Mouse (Mus musculus): ENCODE measurements around the gene Plb1. TPM values are rescaled to one million over a fixed set of nuclear protein-coding genes. Genes with fewer than 3 reads are reported as not detected.

Plb1 gene
- total RNA-seq, 2 experiments from 2014 or later: 0.84 to 1.1 TPM

DNA sequence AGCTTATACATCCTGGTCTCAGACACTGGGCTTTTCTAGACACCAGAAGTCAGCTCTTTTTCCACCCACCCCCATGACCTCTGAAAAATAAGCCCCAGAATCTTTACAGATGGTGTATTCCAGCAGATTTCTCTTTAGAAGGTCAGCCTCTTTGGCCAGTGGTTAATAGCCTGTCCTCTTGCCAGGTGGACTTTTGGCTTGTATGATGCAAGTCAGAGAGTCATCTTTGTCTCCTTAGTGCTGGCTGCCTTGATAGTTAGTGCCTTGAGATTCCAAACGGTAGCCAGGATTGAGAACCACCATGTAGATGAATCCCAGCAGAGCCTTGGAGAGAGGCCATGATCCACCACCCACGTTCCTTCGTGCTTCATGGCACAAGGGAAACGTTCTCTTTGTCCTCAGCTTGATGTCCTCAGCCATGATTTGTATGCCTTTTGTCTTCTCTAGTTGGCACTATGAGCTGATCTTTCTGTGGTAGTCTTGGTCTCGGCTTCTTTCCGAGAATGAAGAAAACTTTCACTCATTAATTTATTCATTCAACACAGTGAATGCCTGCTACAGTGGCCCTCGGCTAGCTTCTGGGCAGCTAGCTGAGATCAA lies 10.9 kb downstream of the Plb1 start:
- DNase-seq (ENCODE audit: low spot score in 2 of 2): peak in 1 of 2 experiments; percentile 10

DNA sequence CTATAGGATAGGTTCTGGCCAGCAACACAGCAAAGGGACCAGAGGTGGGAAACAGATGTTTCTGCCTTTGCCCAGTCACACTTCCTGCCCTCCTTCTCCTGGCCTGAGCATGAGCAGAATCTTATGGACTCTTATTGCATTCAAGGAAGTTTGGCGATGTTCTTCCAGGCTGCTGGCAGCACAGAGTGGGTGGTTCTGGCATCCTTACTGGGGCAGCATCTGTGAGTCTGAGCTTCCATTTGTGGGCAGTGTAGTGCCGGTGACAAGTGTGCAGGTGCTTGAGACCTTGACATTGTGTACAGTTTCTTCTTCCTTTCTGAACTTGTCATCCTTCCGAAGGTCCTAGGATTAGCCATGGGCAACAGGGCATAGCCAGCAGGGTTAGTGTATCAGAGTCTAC lies 12.9 kb downstream of the Plb1 start:
- DNase-seq (ENCODE audit: low spot score in 2 of 2): peak; percentile 8 to 38

- DNase-seq (ENCODE audit: low spot score in 2 of 2): no peak
Measured at GRCm38 (mm10) chr5:32260751-32261150, 28.2 kb downstream of the Plb1 start.

- DNase-seq (ENCODE audit: low spot score in 2 of 2): no peak
Measured at GRCm38 (mm10) chr5:32261251-32261650, 28.7 kb downstream of the Plb1 start.

- DNase-seq (ENCODE audit: low spot score in 2 of 2): no peak
Measured at GRCm38 (mm10) chr5:32262534-32262933, 30.0 kb downstream of the Plb1 start.

DNA sequence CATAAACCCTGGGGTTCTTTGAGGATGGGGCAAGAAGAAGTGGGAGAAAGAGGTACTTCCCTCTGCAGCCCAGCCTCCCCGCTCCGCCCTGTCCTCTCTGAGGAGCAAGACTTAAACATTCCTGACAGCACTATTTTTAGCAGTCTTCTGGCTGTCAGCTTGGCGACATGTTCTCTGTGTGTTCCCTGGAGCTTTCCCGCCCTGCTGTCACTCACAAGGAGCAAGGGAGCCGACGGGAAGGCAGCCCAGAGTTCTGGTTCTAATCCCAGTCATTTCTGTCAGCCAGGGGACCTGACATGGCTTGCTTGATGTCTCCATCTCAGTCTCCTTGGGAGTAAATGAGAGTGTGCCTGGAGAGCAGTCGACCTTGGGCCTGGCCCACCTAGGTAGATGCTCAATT lies 40.0 kb downstream of the Plb1 start:
- DNase-seq (ENCODE audit: low spot score in 2 of 2): peak in 1 of 2 experiments; percentile 57

- DNase-seq (ENCODE audit: low spot score in 2 of 2): no peak
Measured at GRCm38 (mm10) chr5:32278000-32278694, 45.6 kb downstream of the Plb1 start.

DNA sequence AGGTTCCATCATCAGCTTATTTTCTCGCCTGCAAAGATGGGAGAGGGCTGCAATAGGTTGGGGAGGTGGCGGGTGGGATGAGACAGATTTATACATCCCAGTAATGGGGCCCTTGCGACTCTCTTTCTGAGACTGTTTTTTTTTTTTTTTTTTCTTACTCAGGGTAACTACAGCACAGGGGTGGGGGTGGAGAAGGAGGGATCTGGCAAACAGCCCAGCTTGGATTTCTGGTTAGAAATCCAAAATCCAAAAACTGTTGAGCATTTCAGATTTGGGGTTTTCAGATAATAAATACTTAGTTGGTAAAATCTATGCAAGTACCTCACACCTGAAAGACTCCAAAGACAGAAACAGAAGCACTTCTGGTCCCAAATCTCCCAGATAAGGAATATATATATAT lies 47.6 kb downstream of the Plb1 start:
- DNase-seq (ENCODE audit: low spot score in 2 of 2): peak in 1 of 2 experiments; percentile 57

- no peak for DNase-seq (ENCODE audit: low spot score in 2 of 2)
Measured at GRCm38 (mm10) chr5:32282345-32282744, 49.8 kb downstream of the Plb1 start.

GRCm38 (mm10) chr5:32283457-32283856 lies 50.9 kb downstream of the Plb1 start:
- no peak for DNase-seq (ENCODE audit: low spot score in 2 of 2)

- DNase-seq (ENCODE audit: low spot score in 2 of 2): no peak
Measured at GRCm38 (mm10) chr5:32286315-32286714, 53.8 kb downstream of the Plb1 start.

- no peak for DNase-seq (ENCODE audit: low spot score in 2 of 2)
Measured at GRCm38 (mm10) chr5:32288021-32288420, 55.5 kb downstream of the Plb1 start.

- DNase-seq (ENCODE audit: low spot score in 2 of 2): no peak
Measured at GRCm38 (mm10) chr5:32291316-32291715, 58.8 kb downstream of the Plb1 start.

DNA sequence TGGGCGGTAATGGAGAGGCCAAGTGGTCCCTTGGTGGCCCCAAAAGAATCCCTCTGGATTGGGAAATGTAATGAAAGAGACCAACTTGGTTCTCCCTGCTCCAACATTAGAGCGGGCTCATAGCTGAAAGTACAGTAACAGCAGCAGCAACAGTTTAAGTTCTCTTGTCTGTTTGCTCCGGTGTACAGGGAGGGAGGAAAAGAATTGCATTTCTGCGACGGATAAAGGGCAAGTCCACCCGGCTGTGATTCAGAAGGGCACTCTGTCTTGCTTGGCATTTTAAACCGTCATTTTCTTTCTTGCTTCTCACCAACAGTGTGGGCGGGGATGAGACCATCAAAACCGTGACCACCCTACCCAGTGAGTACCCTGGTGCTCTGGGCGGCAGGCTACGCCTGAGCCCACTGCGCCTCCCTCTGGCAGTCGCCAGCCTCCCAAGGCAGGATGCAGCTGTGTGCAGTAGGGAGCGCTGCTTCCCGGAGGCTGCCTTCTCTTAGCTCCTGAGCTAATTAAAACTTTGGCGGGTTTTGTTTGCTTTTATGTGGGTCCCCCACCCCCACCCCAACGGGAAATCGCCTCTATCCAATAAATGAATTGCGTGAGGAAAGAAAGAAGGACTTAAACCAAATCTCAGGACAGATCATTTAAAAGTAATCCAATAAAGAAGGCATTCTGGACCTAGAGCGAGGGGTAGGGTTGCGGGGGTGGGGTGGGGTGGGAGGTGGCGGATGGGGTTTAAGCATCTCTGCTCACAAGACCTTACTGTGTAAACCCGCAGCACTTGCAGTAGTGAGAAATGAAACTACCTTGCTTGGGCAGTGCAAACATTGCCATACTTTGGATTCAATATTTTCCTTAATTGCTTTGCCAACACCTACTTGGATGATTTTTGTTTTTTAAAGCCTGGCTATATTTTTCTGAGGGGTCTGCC lies 70.7 kb downstream of the Plb1 start:
- DNase-seq (ENCODE audit: low spot score in 2 of 2): peak; percentile 40 to 69

GRCm38 (mm10) chr5:32307106-32307505 lies 74.6 kb downstream of the Plb1 start:
- no peak for DNase-seq (ENCODE audit: low spot score in 2 of 2)

DNA sequence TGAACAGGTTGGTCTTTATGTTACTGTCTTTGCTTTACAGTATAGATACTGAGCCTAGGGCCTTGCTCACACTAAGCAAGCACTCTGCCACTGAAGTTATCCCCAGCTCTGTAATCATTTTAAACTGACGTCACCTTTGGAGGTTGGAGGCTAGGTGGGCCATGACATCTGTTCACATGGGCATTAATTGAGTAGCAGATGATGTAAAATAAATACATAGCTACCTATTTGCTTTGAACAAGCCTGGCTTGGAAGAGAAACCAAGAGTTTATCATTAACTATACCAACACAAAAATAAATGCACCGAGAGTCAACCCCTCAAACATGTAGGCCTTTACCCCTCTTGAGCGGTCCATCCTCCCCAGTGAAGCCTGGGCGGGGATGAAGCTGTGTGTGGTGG lies 76.1 kb downstream of the Plb1 start:
- DNase-seq (ENCODE audit: low spot score in 2 of 2): no peak

- no peak for DNase-seq (ENCODE audit: low spot score in 2 of 2)
Measured at GRCm38 (mm10) chr5:32309714-32310113, 77.2 kb downstream of the Plb1 start.

DNA sequence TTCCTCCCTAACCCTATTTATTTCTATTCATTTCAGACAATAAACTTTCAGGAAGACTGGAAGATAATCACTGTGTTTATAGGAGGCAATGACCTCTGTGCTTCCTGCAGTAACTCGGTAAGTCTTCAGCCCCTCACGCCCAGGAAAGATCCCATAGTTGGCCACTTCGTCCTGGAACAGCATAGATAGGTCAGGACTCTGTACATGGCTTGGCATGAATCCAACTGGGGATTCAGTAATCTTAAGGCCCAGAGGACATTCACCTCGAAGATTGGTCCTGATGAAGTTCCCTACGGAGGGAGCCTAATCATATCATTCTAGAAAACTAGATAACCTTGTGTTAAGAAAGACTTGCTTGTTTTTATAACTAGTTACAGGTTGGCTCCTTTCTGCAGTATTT lies 78.3 kb downstream of the Plb1 start:
- no peak for DNase-seq (ENCODE audit: low spot score in 2 of 2)

DNA sequence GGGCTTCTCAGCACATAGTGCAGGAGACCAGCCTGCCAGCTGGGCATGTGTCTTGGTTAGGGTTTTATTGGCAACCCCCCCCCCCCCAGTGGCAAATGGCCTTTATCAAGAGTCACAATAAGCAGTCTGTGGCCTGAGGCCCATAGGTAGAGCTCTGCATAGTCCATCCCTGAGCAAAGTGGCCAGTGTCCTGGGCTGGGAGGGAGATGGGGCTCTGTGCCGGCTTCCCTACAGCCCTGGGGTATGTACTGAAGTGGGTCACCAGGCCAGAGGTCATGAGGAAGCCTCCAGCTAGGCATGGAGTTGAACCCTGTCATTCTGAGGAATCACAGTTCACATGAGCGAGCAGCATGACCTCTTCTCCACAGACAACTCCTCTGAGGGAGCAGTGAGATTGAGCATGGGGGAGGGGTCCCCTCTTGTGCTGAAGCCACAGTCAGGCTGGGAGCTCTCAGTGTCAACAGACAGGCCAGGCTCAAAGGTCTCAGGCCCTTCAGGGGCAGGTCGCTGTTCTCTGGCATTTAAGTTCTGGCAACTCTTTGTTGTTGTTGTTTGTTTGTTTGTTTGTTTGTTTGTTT lies 79.2 kb downstream of the Plb1 start:
- DNase-seq (ENCODE audit: low spot score in 2 of 2): no peak

DNA sequence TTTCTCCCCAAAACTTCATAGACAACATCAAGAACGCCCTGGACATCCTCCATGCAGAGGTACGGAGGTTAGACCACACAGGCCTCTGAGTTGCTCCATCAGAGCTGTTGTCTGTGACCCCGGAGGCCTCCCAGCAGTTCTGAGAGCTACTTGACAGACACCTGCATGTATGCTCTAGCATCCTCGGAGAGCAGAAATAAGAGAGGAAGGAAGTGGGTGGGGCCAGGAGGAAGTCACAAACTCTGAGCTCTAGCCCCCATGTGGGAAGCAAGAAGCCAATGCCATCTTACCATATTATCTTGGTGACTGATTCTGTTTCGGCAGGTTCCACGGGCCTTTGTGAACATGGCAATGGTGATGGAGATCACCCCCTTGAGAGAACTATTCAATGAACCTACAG lies 81.2 kb downstream of the Plb1 start:
- no peak for DNase-seq (ENCODE audit: low spot score in 2 of 2)

GRCm38 (mm10) chr5:32314731-32315130 lies 82.2 kb downstream of the Plb1 start:
- peak; percentile 39 to 59 for DNase-seq (ENCODE audit: low spot score in 2 of 2)

All from layer of hippocampus, adult 18-20 months (tissue).